Mouse (Mus musculus): Measurements from ENCODE around the gene Xylb. TPM values are rescaled to one million over a fixed set of nuclear protein-coding genes. Genes with fewer than 3 reads are reported as not detected.

Gene Xylb
- total and polyA plus RNA-seq, 2 experiments: 154 to 204 TPM

DNA sequence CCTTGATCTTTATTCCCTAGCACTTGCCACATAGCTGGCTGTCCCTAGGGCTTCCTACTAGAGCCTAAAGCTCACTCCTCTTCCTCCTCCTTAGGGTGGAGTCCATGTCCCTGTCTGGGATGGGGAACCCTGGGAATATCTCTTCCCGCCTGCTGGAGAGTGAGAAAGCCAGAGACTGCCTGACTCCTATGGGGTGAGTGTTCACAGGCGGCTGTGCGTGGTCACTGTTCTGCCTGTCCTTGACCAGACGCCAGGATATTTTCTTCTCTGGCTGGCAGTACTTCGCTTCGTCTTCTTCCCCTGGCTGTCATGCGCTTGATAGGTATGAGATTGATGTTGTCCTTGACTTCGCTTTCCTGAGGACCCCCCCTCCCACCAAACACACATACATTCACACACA, 10.8 kb upstream of the Xylb start:
- DNase-seq (ENCODE audit: extremely low read depth, low read depth, low spot score): no peak
- TF ChIP-seq CTCF (IDR thresholded peaks at IDR 0.05; ENCODE audit: low read depth, low read length) (no peak), POLR2A (IDR thresholded peaks at IDR 0.05; ENCODE audit: extremely low read depth, insufficient read depth, low read length) (no peak)
- no peak overlapping the region for H3K27ac ChIP-seq (replicated peaks; ENCODE audit: insufficient read depth, low read depth, low read length)
- H3K4me3 ChIP-seq (ENCODE audit: insufficient read depth, low read depth, low read length): no peak overlapping the region
- peaks cover 44% of the 10 kb centered on the region for H3K36me3 ChIP-seq (ENCODE audit: control insufficient read depth, insufficient read depth, low read length)
- H3K79me2 ChIP-seq (ENCODE audit: control insufficient read depth, insufficient read depth, low read length): peaks cover 9% of the 10 kb centered on the region; the same call in 1 of the 2 replicates
- no peak overlapping the region for H3K9ac ChIP-seq (ENCODE audit: low read depth, low read length)
- no peaks in the 10 kb centered on the region for H3K27me3 ChIP-seq (ENCODE audit: control insufficient read depth, insufficient read depth, low read length)
- H3K4me1 ChIP-seq (ENCODE audit: control insufficient read depth, insufficient read depth, low read length): peaks cover 17% of the 10 kb centered on the region
- WGBS: 91% methylated on average over 8 of the region's 8 CpGs

DNA sequence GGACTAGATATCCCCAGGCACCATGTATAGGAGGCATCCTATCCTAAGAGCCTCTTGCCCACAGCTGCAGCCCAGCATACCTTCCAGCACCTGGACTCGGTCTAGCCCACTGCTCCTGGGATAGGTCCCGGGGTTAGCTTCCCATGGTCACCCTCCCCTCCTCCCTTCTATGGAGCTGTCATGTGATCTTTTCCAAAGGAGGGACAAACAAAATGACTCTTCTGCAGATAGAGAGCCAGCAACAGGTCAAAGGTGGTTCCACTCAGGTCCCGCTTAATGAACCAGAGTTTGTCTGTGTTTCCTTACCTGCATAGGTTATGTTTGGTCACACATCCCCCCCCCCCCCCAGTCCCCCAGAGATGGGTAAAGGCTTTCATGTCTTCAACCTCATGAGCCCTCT, 6.7 kb upstream of the Xylb start:
- DNase-seq (ENCODE audit: extremely low read depth, low read depth, low spot score): peak; percentile 83
- no peak overlapping the region for H3K9ac ChIP-seq (ENCODE audit: low read depth, low read length)
- peaks cover 29% of the 10 kb centered on the region for H3K36me3 ChIP-seq (ENCODE audit: control insufficient read depth, insufficient read depth, low read length)
- peak overlapping the region; percentile 11; the same call in 1 of the 2 replicates for H3K27ac ChIP-seq (replicated peaks; ENCODE audit: insufficient read depth, low read depth, low read length)
- no peaks in the 10 kb centered on the region for H3K79me2 ChIP-seq (ENCODE audit: control insufficient read depth, insufficient read depth, low read length)
- no peaks in the 10 kb centered on the region for H3K27me3 ChIP-seq (ENCODE audit: control insufficient read depth, insufficient read depth, low read length)
- WGBS: 17% methylated on average over 3 of the region's 3 CpGs
- no peak overlapping the region for H3K4me3 ChIP-seq (ENCODE audit: insufficient read depth, low read depth, low read length)
- H3K4me1 ChIP-seq (ENCODE audit: control insufficient read depth, insufficient read depth, low read length): peaks cover 3% of the 10 kb centered on the region
- TF ChIP-seq CTCF (IDR thresholded peaks at IDR 0.05; ENCODE audit: low read depth, low read length) (no peak), POLR2A (IDR thresholded peaks at IDR 0.05; ENCODE audit: extremely low read depth, insufficient read depth, low read length) (no peak)

GRCm38 (mm10) chr9:119350947-119351705, 6.1 kb upstream of the Xylb start:
- WGBS: 66% methylated on average over 10 of the region's 10 CpGs
- Histone ChIP-seq H3K9ac (ENCODE audit: low read depth, low read length) (no peak overlapping the region), H3K79me2 (ENCODE audit: control insufficient read depth, insufficient read depth, low read length) (no peaks in the 10 kb centered on the region), H3K27ac (replicated peaks; ENCODE audit: insufficient read depth, low read depth, low read length) (peak overlapping the region; percentile 11; the same call in 1 of the 2 replicates), H3K4me1 (ENCODE audit: control insufficient read depth, insufficient read depth, low read length) (peaks cover 3% of the 10 kb centered on the region), H3K36me3 (ENCODE audit: control insufficient read depth, insufficient read depth, low read length) (peaks cover 23% of the 10 kb centered on the region), H3K27me3 (ENCODE audit: control insufficient read depth, insufficient read depth, low read length) (no peaks in the 10 kb centered on the region), H3K4me3 (ENCODE audit: insufficient read depth, low read depth, low read length) (no peak overlapping the region)
- no peak for DNase-seq (ENCODE audit: extremely low read depth, low read depth, low spot score)
- TF ChIP-seq POLR2A (IDR thresholded peaks at IDR 0.05; ENCODE audit: extremely low read depth, insufficient read depth, low read length) (no peak), CTCF (IDR thresholded peaks at IDR 0.05; ENCODE audit: low read depth, low read length) (no peak)

DNA sequence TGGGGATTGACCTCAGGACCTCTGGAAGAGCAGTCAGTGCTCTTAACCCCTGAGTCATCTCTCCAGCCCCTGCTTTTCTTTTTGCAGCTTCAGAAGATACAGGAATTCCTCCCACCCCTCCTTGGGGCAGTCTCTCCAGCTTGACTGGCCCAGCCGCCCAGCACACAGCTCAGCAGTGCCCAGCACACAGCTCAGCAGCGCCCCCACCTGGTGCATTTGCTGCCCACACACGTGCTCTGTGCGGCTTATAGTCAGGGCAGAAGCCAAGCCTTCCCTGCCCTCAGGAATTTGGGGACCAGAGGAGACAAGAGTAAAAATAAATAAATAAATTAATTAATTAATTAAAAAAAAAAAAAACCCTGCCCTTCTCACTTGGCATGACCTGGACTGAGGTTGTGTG, 5.1 kb upstream of the Xylb start:
- H3K27me3 ChIP-seq (ENCODE audit: control insufficient read depth, insufficient read depth, low read length): no peaks in the 10 kb centered on the region
- peak; percentile 54 for DNase-seq (ENCODE audit: extremely low read depth, low read depth, low spot score)
- H3K9ac ChIP-seq (ENCODE audit: low read depth, low read length): no peak overlapping the region
- no peak overlapping the region for H3K27ac ChIP-seq (replicated peaks; ENCODE audit: insufficient read depth, low read depth, low read length)
- no peaks in the 10 kb centered on the region for H3K79me2 ChIP-seq (ENCODE audit: control insufficient read depth, insufficient read depth, low read length)
- peak; percentile 95 for TF ChIP-seq CTCF (IDR thresholded peaks at IDR 0.05; ENCODE audit: low read depth, low read length)
- no peak for TF ChIP-seq POLR2A (IDR thresholded peaks at IDR 0.05; ENCODE audit: extremely low read depth, insufficient read depth, low read length)
- no peak overlapping the region for H3K4me3 ChIP-seq (ENCODE audit: insufficient read depth, low read depth, low read length)
- peaks cover 3% of the 10 kb centered on the region for H3K4me1 ChIP-seq (ENCODE audit: control insufficient read depth, insufficient read depth, low read length)
- 14% methylated on average over 4 of the region's 4 CpGs for WGBS
- peaks cover 17% of the 10 kb centered on the region; the same call in 1 of the 2 replicates for H3K36me3 ChIP-seq (ENCODE audit: control insufficient read depth, insufficient read depth, low read length)

DNA sequence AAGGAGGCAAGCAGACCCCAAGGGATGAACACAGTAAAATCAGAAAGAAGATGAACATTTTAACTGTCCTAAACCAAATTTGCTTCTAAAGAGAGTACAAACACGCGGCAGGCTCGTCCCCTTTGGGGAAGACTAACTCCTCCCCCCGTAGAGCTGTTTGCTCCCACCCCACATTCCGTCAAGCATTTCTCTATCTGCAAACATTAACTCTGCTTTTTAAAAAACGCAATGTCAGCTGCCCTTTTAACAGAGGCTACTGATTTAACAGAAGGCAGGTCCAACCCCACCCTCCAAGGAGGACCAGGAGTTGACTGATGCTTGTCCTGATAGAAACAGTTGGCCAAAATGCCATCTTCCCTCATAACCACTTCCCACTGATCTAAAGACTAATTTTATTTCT, 3.3 kb upstream of the Xylb start:
- Histone ChIP-seq H3K79me2 (ENCODE audit: control insufficient read depth, insufficient read depth, low read length) (peaks cover 3% of the 10 kb centered on the region; the same call in 1 of the 2 replicates), H3K4me3 (ENCODE audit: insufficient read depth, low read depth, low read length) (no peak overlapping the region), H3K36me3 (ENCODE audit: control insufficient read depth, insufficient read depth, low read length) (peaks cover 5% of the 10 kb centered on the region; the same call in 1 of the 2 replicates), H3K4me1 (ENCODE audit: control insufficient read depth, insufficient read depth, low read length) (peaks cover 3% of the 10 kb centered on the region), H3K27me3 (ENCODE audit: control insufficient read depth, insufficient read depth, low read length) (no peaks in the 10 kb centered on the region), H3K27ac (replicated peaks; ENCODE audit: insufficient read depth, low read depth, low read length) (no peak overlapping the region), H3K9ac (ENCODE audit: low read depth, low read length) (no peak overlapping the region)
- TF ChIP-seq POLR2A (IDR thresholded peaks at IDR 0.05; ENCODE audit: extremely low read depth, insufficient read depth, low read length) (no peak), CTCF (IDR thresholded peaks at IDR 0.05; ENCODE audit: low read depth, low read length) (no peak)
- DNase-seq (ENCODE audit: extremely low read depth, low read depth, low spot score): peak; percentile 58
- 28% methylated on average over 6 of the region's 6 CpGs for WGBS

DNA sequence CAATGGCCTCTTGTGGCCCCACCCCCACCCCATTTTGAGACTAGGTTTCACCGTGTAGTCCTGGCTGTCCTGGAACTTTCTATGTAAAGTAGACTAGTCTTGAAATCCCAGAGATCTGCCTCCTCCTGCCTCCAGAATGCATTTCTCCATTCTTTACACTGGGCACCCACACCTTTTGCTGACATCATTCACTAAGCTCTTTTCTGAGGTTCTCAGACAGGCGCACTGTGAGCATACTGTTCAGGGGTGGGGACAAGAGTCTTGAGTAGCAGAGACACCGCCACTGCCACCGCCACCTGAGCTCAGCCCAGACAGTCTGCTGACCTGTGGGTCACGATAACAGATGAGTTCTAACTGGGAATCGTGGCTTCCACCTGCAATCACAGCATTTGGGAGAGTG, 1.2 kb upstream of the Xylb start:
- Histone ChIP-seq H3K79me2 (ENCODE audit: control insufficient read depth, insufficient read depth, low read length) (peaks cover 15% of the 10 kb centered on the region; the same call in 1 of the 2 replicates), H3K36me3 (ENCODE audit: control insufficient read depth, insufficient read depth, low read length) (peaks cover 16% of the 10 kb centered on the region; the same call in 1 of the 2 replicates), H3K4me3 (ENCODE audit: insufficient read depth, low read depth, low read length) (no peak overlapping the region), H3K4me1 (ENCODE audit: control insufficient read depth, insufficient read depth, low read length) (no peaks in the 10 kb centered on the region), H3K9ac (ENCODE audit: low read depth, low read length) (no peak overlapping the region), H3K27ac (replicated peaks; ENCODE audit: insufficient read depth, low read depth, low read length) (no peak overlapping the region), H3K27me3 (ENCODE audit: control insufficient read depth, insufficient read depth, low read length) (no peaks in the 10 kb centered on the region)
- TF ChIP-seq CTCF (IDR thresholded peaks at IDR 0.05; ENCODE audit: low read depth, low read length) (no peak), POLR2A (IDR thresholded peaks at IDR 0.05; ENCODE audit: extremely low read depth, insufficient read depth, low read length) (no peak)
- DNase-seq (ENCODE audit: extremely low read depth, low read depth, low spot score): no peak
- WGBS: 78% methylated on average over 6 of the region's 6 CpGs

All from liver, adult 2 months (tissue).